Mouse (Mus musculus) telencephalon, adult 2 months (tissue): Measurements from ENCODE around the gene Il11ra1.
"Not testable (repeated sequence)": the region's sequence is repeated elsewhere in the genome, so short reads cannot be mapped to it uniquely, and the experiment has no call there.

Experiments used
- DNase-seq: peaks from one replicate; pipeline ENCODE4 v3.0.0-alpha.2; 2011; ENCODE audit warnings: low read depth, low spot score

Il11ra1 gene

DNA sequence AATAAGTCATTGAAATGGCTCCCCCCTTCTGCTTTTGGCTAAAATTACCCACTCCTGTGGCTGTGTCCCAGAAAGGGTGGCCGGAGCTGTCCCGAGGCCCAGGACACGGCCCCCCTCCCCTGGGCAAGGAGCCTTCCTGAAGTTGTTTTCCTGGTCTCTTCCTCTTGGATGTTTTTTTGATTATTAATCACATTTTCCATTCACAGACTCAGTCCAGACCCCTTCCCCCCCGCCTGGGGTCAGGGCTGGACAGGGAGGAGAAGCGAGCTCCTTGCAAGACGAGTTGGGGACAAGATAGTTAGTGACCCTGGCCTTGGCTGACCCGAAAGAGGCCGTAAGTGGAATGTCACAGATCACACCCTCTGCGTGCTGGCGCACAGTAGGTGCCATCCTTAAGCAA, at the start of gene Il11ra1:
Gene Il11ra1, plus strand, starts transcription at position 207 of the 400 bp plus-strand sequence.
- not testable (repeated sequence) for DNase-seq

DNA sequence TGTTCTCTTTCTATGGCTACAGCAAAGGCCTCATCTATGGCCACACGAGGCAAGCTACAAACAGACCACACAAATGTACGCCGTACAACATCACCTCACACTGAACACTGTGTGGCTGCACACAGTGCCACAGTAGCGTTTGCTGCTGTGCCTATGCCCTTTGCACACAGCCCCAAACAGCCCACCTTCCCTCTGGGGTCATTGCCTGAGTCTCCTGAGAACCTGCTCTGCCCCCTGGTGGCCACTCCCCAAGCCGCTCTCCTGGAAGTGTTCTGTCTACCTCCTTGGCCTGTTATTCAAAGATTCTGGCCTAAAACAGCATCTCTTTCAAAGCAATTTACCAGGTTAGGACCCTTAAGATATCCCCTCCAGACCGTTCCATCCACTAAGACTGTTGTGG, 46.5 kb upstream of the Il11ra1 start:
- DNase-seq, result no peak

DNA sequence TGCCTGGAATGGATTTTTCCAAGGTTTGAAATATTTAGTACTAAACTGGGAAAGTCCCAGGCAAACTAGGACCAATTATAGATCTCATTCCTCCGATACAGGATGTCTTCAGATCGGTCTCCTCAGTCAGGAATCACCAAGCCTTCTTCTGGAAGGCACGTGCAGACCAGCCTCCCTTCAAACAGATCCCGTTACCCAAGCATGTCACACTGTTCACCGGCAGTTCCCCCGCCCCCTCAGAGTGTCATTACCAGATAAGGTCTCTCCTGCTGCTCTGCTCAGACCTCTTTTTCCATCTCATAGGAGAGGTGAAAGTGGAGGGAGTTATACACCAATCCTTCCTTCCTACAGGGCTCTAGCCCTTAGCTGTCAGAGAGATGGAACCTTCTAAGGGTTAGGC, 46.1 kb upstream of the Il11ra1 start:
- no peak for DNase-seq

DNA sequence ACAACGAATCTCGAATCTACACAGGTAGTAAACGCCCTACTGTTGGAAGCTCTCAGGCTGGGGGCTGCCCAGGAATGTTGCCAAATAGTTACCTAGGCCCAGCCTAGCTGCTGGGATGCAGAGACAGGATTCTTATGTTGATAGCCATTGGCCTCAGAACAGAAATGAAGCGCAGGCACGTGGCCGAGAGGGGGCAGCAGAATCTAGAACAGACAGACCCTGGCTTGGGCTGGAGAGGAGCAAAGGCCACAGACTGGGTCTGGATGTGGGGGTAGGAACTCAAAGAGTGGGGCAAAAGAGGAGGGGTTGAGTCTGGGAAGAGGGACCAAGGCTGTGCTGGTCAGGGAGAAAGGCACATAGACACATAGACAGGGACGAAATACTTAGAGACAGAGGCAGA, 45.6 kb upstream of the Il11ra1 start:
- no peak for DNase-seq

DNA sequence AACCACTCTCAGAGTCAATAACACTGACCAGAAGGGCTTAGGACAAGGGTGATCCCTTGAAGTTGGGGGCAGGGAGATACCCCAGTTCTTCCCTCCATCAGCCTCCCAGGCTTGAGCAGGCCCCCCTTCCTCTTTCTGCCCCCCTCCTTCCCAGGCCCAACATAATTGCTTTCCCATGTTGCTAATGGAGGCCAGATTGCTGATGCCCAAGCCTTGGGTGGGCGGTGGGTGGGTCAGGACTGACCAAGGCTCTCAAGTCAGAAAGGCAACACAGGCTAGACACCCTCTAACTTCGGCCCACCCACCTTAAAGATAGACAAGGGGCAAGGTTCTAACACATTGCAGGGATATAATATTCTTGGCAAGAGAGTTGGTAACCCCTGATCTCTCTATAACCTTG, 44.3 kb upstream of the Il11ra1 start:
- DNase-seq, result no peak

DNA sequence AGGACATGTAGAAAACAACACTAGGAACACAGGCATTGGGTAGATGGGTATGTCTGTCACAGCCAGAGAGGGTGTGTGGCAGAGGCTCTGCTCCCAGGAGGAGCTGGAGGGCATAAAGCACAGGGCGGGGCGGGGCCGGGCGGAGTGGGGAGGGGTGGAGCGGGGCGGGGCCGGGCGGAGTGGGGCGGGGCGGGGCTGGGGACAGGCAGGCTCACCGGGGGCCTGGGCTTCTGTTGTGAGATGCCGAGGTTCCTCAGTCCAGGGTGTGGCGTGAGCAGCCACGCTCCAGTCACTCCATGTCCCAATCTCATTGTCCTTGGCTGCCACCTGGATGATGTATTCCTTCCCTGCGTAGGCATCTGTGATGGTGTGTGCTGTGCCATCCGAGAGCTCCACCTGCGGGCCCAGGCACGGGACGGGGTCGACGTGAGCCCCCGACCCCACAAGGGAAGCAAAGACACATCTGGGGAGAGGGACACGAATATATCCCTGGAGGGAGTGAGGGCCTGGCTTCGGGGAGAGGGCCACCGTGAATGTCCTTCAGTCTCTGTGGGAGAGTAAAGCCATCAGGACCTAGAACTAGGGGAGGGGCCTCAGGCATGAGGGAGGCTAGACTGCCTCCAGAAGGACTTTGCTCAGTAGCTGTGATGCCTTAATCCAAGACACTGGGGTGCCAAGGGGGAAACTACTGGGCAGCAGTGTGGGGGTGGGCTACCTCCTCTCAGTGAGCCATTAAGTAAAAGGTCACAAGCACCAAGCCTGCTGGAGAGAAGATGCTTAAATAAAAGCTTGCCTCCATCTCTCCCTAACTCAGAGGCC, 41.0 kb upstream of the Il11ra1 start:
- no peak for DNase-seq

DNA sequence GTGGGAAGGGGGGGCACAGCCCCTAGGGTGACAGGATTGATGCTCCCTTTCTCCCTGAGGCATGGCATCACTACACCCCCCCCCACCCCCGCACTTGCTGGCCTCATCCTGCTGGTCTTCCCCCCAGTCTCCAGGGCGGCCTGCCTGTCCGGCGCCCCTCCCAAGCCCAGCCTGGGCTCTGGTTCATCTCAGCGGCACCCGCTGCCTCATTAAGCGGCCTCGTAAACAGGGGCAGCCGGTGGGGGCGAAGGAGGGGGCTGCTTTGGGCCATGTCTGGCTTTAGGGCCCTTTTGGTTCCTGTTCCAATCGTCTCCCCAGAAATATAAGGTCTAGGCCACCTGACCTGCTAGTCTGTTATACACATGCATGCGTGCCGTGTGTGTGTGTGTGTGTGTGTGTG, 40.2 kb upstream of the Il11ra1 start:
- no peak for DNase-seq

DNA sequence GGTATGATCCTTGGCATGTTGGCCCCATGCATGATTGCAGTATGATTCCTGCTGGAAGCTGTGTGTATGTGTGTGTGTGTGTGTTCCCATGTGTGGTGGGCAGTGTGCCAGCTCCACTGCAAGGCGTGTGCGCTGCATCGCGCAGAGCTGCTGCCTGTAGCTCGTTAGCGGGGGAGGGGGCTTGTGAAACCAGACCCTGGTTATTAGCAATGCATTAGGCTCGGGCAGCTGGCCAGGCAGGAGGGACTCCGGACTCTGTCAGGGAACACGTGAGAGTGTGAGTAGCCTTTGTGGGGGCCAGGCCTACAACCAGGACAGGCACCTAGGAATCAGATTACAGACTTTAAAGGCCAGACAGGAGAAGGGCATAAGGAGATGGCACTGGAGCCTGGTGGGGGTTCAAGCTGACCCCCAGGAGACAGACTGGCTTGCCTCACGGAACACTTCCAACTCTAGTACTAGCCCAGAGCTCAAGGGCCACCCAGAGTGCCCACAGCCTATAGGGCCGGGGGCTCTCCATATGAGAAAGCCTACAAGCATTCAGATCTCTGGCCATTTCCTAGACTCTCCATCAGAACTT, 38.8 kb upstream of the Il11ra1 start:
- DNase-seq, result no peak

DNA sequence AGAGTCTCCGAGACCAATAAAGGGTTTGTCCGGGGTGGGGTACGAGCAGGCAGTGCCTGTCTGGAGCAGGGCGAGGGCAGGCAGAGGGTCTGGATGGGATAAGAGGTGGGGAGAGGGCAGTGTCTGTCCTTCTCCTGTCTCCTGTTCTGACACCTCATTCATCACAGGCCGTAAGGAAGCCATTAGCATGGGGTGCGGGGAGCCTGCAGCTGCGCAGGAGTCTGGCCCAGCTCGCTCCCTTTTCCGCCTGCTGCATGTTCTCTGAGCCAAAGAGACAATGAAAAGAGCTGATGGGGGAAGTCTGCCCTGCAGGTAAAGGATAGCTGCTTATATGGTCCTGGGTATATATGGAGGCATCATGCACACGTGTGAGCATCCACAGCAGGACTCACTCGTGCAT, 37.1 kb upstream of the Il11ra1 start:
- DNase-seq, result no peak

DNA sequence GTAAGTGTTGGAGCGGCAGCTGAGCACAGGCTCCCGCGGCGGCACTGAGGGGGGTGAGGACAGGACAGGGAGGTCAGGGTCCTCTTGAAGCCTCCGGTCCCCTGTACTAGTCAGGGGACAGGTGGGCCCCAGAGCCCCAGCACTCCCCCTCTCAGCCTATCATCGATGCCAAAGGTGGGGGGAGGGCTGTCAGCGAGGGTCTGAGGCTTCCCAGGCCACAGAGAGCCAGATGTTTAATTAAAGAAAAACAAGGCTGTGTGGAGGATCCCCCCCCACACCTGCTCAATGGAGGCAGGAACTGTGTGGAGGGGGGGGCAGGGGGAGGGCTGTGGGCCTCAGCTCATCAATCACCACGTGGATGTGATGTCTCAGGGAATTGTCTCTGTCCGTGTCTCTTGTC, 36.2 kb upstream of the Il11ra1 start:
- DNase-seq, result no peak

DNA sequence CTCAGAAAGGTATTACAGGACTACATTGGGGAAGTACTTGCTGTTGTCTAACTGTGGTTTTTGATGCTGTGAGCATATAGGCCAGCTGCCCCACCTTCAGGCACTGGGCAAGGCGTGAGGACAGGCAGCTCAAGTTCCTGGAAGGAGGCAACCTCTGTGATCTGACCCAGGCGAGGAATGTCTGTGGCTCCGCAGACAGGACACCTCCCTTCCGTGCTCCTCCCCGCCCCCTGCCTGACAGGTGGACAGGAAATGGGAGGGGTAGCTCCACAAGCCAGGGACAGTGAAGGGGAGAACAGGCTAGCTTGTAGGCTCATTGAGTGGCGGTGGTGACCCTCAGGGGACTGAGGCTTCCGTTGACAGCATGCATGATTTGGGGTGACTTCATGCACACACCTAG, 35.3 kb upstream of the Il11ra1 start:
- no peak for DNase-seq

DNA sequence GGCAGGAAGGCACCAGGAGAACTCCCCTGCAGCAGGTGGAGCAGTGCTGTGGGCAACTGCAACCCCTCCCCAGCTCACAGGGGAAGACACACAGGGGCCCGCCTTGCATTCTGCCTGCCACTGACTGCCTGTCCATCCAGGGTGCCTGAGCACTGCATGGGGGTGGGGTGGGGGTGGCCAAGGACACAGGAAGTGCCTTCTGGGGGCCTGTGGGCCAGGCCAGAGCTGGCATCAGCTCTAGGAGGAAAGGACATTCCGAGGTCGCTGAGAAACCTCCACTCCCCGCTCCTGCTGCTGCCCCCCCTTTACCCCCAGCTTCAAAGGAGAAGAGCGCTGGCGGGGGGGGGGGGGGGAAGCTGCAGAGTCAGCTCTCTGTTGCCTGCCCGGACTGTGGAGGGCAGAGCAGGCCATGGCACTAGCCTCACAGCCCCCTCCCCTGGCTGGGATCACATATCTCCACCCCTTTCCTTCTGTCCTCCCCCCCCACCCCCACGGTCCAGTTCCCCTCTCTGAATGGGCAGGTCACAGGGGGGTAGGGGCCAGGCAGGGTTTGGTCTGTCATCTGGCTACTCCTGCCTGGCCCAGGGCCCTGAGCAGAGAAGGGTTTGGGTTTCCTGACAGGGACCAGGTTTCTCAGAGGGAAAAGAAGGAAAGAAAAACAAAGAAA, 34.6 kb upstream of the Il11ra1 start:
- no peak for DNase-seq

DNA sequence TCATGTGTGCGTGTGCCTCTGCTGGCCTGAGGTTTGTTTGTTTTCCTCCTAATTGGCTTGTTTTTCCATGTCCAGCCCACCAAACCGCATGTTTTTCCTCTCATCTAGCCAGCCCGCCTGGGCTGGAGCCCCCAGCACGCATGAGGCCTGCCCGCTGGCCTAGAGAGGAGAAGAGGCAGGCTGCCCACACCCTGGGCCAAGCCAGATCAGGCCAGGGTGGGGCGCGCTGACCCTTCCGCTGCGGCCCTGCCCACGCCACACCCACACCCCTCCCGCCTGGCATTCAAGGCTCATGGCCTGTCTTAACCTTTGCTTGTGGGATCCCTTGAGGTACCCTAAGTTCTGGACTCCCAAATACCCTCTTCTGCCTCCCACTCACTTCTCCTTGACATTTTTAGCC, 33.1 kb upstream of the Il11ra1 start:
- no peak for DNase-seq

DNA sequence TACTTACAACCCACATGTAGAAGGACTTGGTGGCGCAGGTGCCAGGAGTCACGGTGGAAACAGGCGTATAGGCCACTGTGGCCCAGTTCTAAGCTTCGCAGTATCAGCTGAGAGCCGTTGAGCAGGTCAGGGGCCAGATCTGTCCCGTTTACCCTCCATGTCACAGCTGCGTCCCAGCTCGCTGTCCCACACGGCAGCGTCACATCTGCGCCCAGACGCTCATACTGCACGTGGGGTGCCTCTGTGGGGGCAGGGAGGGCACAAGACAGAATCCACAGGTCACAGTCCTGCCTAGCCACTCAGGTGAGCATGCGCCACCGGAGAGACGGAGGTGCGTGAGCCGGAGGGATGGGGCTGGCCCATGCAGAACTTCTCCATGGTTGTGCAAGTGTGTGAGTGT, 29.0 kb upstream of the Il11ra1 start:
- no peak for DNase-seq

DNA sequence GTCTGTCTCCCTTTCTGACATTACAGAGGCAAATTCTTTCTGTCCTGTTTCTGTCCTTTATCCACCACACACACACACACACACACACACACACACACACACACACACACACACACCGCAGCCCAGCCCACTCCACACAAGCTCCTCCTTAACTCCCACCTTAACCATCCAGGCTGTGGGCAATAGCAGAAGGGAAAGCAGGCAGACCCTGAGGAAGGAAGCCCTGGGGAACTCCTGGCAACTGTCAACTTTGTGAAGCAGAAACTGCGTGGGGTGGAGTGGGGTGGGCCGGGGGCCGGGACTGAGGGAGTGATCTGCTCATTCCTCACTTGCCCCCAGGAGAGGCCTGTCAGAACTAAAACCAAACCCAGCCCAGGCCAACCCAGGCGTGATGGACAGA, 28.3 kb upstream of the Il11ra1 start:
- no peak for DNase-seq

DNA sequence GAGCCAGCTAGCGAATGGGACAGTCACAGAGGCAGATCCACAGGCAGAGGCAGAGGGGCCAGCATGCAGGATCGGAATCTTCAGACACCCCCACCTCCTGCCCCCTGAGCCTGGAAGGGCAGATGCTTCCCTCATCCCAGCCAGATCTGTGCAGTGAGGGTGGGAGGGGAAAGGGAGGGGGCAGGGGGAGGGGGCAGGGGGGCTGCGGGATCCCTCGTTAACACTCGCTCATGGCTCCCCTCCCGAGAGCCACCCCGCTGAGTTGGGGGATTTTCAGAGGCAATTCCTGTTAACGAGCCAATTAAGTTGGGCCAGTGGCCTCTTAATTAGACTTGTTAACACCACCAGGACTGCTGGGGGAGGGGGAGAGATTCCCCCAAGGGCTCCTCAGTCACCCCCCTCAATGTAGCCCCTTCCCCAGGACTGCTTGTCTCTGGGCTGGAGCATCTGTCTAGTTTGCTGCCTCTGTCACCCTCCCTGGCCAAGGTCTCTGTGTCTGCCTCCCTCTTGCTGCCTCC, 27.8 kb upstream of the Il11ra1 start:
- no peak for DNase-seq

DNA sequence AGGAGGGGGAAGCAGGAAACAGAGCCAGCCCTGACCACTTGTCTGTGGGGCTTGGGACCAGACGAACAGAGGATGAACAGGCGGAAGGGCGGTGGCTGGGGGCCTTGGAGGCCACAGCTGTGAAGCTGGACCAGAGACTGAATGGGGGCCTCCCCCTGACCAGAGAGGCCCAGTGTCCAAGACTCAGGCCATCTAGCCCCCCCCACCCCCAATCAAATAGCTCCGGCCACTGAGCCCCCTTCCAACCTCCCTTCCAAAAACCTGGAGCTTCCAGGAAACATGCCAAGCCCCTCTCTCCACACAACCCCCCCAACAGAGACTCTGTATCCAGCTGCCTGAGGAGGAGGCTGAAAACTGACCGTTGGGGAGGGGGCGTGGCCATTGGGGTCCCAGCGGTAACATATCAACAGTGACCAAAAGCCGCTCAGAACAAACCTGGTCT, 27.2 kb upstream of the Il11ra1 start:
- DNase-seq, result no peak

DNA sequence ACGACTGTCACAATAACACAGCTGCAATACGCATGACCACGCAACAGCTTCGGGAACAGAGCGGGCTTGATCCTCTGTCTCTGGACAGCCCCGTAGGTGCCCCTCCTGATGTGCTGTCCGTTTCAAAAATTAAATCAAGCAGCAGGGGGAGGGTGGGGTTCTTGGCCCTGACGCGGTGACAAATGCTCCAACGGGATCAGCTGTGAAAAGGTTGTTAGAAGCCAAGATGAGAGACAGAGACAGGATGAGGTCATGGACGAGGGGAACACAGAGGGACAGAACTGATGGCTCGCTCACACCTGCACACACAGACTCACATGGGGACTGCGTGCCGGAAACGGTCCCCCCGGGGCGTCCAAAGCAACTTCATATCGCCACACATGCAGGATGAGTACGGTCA, 26.6 kb upstream of the Il11ra1 start:
- DNase-seq, result no peak

DNA sequence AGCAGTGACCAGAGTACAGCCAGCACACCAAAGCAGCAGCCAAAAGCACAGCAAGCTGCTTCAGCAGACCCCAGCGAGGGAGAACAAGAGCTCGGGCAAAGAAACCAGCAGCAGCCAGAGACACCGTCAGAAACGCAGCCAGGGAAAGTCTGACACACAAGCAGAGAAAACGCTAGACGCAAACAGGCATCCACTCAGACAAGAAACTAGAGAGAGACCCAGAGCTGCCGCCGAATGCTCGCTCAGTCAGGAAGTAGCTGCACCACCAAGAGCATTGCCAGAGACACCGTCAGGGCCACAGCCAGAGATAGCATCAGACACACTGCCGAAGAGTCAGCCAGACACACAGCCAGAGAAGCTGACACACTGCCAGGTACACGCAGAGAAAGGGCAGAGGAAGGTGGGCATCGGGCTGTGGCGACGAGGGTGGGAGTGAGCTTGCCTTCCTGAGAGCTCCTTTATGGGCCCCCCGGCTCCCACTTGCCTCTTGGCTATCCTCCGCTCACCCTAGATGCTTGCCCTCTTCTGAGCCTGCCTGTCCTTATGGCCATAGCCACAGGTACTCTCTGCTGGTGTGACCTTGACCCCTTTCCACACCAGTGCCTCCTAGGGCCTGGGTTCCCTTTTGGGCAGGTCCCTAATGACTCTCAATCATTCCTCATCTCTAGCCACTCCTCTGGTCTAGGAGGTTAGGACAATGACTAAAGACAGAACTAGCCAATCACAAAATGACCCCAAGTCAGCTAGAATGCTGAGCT, 23.4 kb upstream of the Il11ra1 start:
- DNase-seq, result no peak

DNA sequence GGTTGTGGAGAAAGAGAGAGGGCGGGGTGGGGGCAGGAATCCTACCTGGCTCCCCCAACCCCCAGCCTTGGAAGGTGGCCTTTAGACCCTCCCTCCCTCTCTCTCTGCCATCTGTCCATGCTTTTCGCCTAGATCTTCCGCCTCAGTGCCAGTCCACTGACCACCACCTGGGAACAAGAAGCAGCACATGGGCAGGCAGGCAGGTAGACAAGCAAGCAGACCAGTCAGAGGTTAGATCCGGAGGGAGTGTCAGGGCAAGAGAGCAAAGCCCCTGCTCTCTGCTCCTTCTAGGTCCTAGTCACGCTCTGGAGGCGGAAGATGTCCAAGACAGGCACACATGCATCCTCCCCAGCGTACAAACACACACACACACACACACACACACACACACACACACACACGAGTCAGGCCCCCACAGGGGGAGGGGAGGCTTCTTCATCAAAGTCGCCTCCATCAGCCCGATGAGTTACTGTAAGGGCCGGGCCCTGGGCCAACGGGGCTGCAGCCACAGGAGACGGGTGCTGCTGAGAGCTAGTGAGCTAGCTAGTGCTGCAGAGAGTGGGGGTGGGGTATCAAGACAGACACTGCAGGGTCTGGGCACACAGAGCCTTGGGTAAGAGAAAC, 22.7 kb upstream of the Il11ra1 start:
- DNase-seq, result no peak

DNA sequence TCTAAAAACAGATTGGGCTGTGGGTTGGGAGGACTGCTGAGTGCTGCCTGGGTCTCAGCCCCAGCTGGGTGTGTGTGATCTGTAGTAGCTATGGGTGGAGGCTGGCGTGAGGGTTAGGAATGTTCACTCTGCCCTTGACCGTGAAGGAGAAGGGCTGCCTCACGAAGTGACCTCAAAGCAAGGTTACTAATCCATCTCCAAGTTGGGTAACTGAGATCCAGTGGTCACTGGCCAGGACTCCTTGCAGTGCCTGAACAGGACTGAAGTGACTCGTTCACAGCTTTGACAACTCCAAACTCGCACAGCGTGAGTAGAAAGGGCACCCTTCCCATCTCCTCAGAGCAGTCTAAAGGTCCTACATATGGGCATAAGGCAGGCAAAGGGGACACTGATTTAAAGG, 20.9 kb upstream of the Il11ra1 start:
- no peak for DNase-seq

DNA sequence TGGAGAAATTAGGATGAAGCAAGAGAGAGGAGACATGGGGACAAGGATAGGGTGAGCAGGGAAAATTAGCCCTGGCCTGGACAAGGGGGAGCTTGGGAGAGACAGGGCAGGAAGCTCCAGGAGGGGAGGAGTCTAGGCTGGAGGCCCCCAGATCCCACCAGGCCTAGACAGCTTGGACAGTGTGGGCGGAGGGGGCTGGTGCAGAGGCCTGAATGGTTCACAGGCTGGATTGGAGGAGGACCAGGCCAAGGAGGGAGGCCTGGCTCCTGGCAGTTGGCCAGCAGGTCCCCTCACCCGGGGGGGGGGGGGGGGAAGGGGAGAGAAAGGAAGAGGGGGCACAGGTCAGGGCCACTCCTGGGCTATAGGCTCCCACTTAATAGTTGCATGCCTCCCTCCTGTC, 20.5 kb upstream of the Il11ra1 start:
- no peak for DNase-seq
